Mouse (Mus musculus) stomach, postnatal 0 days (tissue): Measurements from ENCODE around the gene Acot3. TPM values are rescaled to one million over a fixed set of nuclear protein-coding genes. Genes with fewer than 3 reads are reported as not detected.
"Not testable (repeated sequence)": the region's sequence is repeated elsewhere in the genome, so short reads cannot be mapped to it uniquely, and the experiment has no call there.

Source experiments
- ATAC-seq: fragments of 200-750 bp; cut with Nextera tagmentation; 2 replicates; pipeline ENCODE4 v1.8.0; 2017; ENCODE audit not compliant: low FRiP score, low TSS enrichment
- DNase-seq: peaks from one replicate; pipeline ENCODE4 v3.0.0-alpha.2; 2016; ENCODE audit warnings: low spot score
- H3K27ac ChIP-seq: fragments of 300-500 bp; sonication (generic); replicated peaks from 2 replicates; pipeline ENCODE4 v1.5.1; 2014; ENCODE audit warnings: mild to moderate bottlenecking, control low read depth
- H3K27me3 ChIP-seq: fragments of 300-500 bp; sonication (generic); 2 replicates; pipeline ENCODE4 v1.6.1; 2014; ENCODE audit warnings: low read length; ENCODE audit not compliant: control insufficient read depth, insufficient read depth
- H3K36me3 ChIP-seq: fragments of 300-500 bp; sonication (generic); 2 replicates; pipeline ENCODE4 v1.6.1; 2014; ENCODE audit warnings: low read length, mixed read lengths; ENCODE audit not compliant: control insufficient read depth, insufficient read depth
- H3K4me1 ChIP-seq: fragments of 300-500 bp; sonication (generic); replicated peaks from 2 replicates; pipeline ENCODE4 v1.6.1; 2014; ENCODE audit warnings: antibody characterized with exemption; ENCODE audit not compliant: control insufficient read depth, insufficient read depth
- H3K4me2 ChIP-seq: fragments of 300-500 bp; sonication (generic); replicated peaks from 2 replicates; pipeline ENCODE4 v1.6.1; 2014; ENCODE audit warnings: low read depth, mild to moderate bottlenecking, control low read depth, moderate library complexity
- H3K4me3 ChIP-seq: fragments of 300-500 bp; sonication (generic); 2 replicates; pipeline ENCODE4 v1.5.1; 2014; ENCODE audit warnings: low read depth, low read length, control low read depth
- H3K9ac ChIP-seq: fragments of 300-500 bp; sonication (generic); 2 replicates; pipeline ENCODE4 v1.6.1; 2014; ENCODE audit warnings: mild to moderate bottlenecking, low read length, control low read depth, mixed read lengths
- H3K9me3 ChIP-seq: fragments of 300-500 bp; sonication (generic); 2 replicates; pipeline ENCODE4 v1.6.1; 2016; ENCODE audit warnings: low read length; ENCODE audit not compliant: control insufficient read depth
- CTCF ChIP-seq: IDR thresholded peaks from 2 replicates; pipeline ENCODE4 v1.5.1; 2016; ENCODE audit warnings: antibody characterized with exemption, low read depth, mild to moderate bottlenecking, moderate library complexity
- EP300 ChIP-seq: optimal IDR thresholded peaks from 2 replicates; pipeline ENCODE3; 2016; ENCODE audit warnings: antibody characterized with exemption
- WGBS: fragments of 180-500 bp; shearing (Covaris S2); extraction: QIAGEN DNeasy Blood & Tissue Kit; methylation state at CpG from one replicate; pipeline ENCODE4 v1.1.7; 2014; 5-methylcytosine and 5-hydroxymethylcytosine counted together
- polyA plus RNA-seq: library from polyadenylated mRNA; unstranded; fragments of >200 nt; fragmentation: Nextera tagmentation; extraction: Ambion mirVana; gene quantifications from 2 replicates; pipeline ENCODE4 v1.2.1, GENCODE M21; 2015

Gene Acot3
- 0.30 and 0.53 TPM in 2 replicates for polyA plus RNA-seq

- TF ChIP-seq EP300 (no peak), CTCF (no peak)
- Histone ChIP-seq H3K27me3 (no peaks in the 10 kb centered on the region), H3K9ac (no peak within 1 kb of the TSS), H3K36me3 (no peaks in the 10 kb centered on the region), H3K4me3 (no peak within 1 kb of the TSS), H3K4me2 (no peak within 1 kb of the TSS), H3K4me1 (no peaks in the 10 kb centered on the region), H3K27ac (no peak within 1 kb of the TSS), H3K9me3 (no peaks in the 10 kb centered on the region)
- no peak for ATAC-seq
- no peak for DNase-seq
- 83% methylated on average over 5 of the region's 5 CpGs for WGBS
Observed at GRCm38 (mm10) chr12:84051937-84052474, at the start of gene Acot3. Acot3 (plus strand) TSS chr12:84052144.

GRCm38 (mm10) chr12:84003866-84004265 lies 48.1 kb upstream of the Acot3 start:
- ATAC-seq (no peak), DNase-seq (no peak)
- H3K27me3 ChIP-seq: no peaks in the 10 kb centered on the region
- H3K27ac ChIP-seq: no peak overlapping the region
- WGBS: 86% methylated on average over 1 of the region's 1 CpGs
- no peak overlapping the region for H3K4me3 ChIP-seq
- no peaks in the 10 kb centered on the region for H3K4me1 ChIP-seq
- no peaks in the 10 kb centered on the region for H3K36me3 ChIP-seq
- TF ChIP-seq EP300 (no peak), CTCF (no peak)
- H3K9me3 ChIP-seq: no peaks in the 10 kb centered on the region
- no peak overlapping the region for H3K9ac ChIP-seq
- no peak overlapping the region for H3K4me2 ChIP-seq

- TF ChIP-seq EP300: no peak
- no peak for TF ChIP-seq CTCF
- DNase-seq: no peak
- Histone ChIP-seq H3K27ac (peak overlapping the region; percentile 72; the same call in 1 of the 2 replicates), H3K4me3 (no peak overlapping the region), H3K36me3 (no peaks in the 10 kb centered on the region), H3K4me2 (peak overlapping the region; percentile 40), H3K4me1 (no peaks in the 10 kb centered on the region; the same call in 1 of the 2 replicates), H3K27me3 (no peaks in the 10 kb centered on the region), H3K9me3 (no peaks in the 10 kb centered on the region), H3K9ac (no peak overlapping the region; the same call in 1 of the 2 replicates)
- WGBS: 75% methylated on average over 12 of the region's 12 CpGs
- ATAC-seq: no peak
Observed at GRCm38 (mm10) chr12:84008251-84008650, 43.7 kb upstream of the Acot3 start.

GRCm38 (mm10) chr12:84008729-84009128 lies 43.2 kb upstream of the Acot3 start:
- Histone ChIP-seq H3K9me3 (no peaks in the 10 kb centered on the region), H3K27me3 (no peaks in the 10 kb centered on the region), H3K4me1 (no peaks in the 10 kb centered on the region; the same call in 1 of the 2 replicates), H3K9ac (peak overlapping the region; percentile 56; the same call in 1 of the 2 replicates), H3K36me3 (no peaks in the 10 kb centered on the region), H3K27ac (peak overlapping the region; percentile 72), H3K4me3 (peak overlapping the region; percentile 46), H3K4me2 (peak overlapping the region; percentile 40)
- TF ChIP-seq CTCF (no peak), EP300 (no peak)
- WGBS: 50% methylated on average over 8 of the region's 8 CpGs
- no peak for DNase-seq
- no peak for ATAC-seq

- H3K4me3 ChIP-seq: peak within 1 kb of the TSS; percentile 46
- DNase-seq (peak; percentile 81), ATAC-seq (peak; percentile 97)
- H3K27me3 ChIP-seq, H3K9me3 ChIP-seq, H3K36me3 ChIP-seq, H3K4me1 ChIP-seq: not testable (repeated sequence)
- TF ChIP-seq EP300: peak; percentile 49
- peak within 1 kb of the TSS; percentile 72 for H3K27ac ChIP-seq
- 1% methylated on average over 52 of the region's 70 CpGs for WGBS
- peak within 1 kb of the TSS; percentile 56 for H3K9ac ChIP-seq
- peak within 1 kb of the TSS; percentile 40 for H3K4me2 ChIP-seq
Observed at GRCm38 (mm10) chr12:84009171-84009965, 42.6 kb upstream of the Acot3 start, which contains the start of gene Acot1. Acot1 (plus strand) TSS chr12:84009490.

- Histone ChIP-seq H3K36me3 (no peaks in the 10 kb centered on the region), H3K9ac (peak overlapping the region; percentile 56; the same call in 1 of the 2 replicates), H3K27ac (no peak overlapping the region), H3K4me1 (no peaks in the 10 kb centered on the region; the same call in 1 of the 2 replicates), H3K27me3 (no peaks in the 10 kb centered on the region), H3K4me2 (peak overlapping the region; percentile 40), H3K4me3 (peak overlapping the region; percentile 46), H3K9me3 (no peaks in the 10 kb centered on the region)
- ATAC-seq (no peak), DNase-seq (no peak)
- WGBS: 69% methylated on average over 3 of the region's 3 CpGs
- no peak for TF ChIP-seq CTCF
- no peak for TF ChIP-seq EP300
Observed at GRCm38 (mm10) chr12:84010201-84010600, 41.7 kb upstream of the Acot3 start.
